ENCODE assay signal across 28 mouse cellular contexts in genomic region chr11:103230626-103231025, GRCm38 (mm10). TPM values are rescaled to one million over a fixed set of nuclear protein-coding genes. Genes with fewer than 3 reads are reported as not detected.
DNase-seq lines count a peak whose midpoint lies in the region; ATAC-seq and TF ChIP-seq lines count a peak whose summit lies in the region.
"Had no signal": no experiment of that assay in that cellular context is flagged by ENCODE, and none has a peak within 500 bp of the region (broad histone marks: within the 10 kb centered on the region; RNA-seq: fewer than 3 reads in every experiment).

No protein-coding gene starts in this region.

- no peak for ATAC-seq in midbrain, embryonic 13.5 days
- ATAC-seq: CD4-positive, CD25-positive, alpha-beta regulatory T cell, adult 4 months; hindbrain, postnatal 0 days; intestine, embryonic 16.5 days; liver, embryonic 12.5 days had no signal

- H3K4me3 ChIP-seq in ES-Bruce4 (ENCODE audit: low read depth, low read length), result peak overlapping the region; percentile 31
- no peak overlapping the region for H3K4me3 ChIP-seq in gastrocnemius, adult 2 months
- H3K4me3 ChIP-seq in limb, embryonic 10.5 days, result no peak overlapping the region
- no peak overlapping the region for H3K4me3 ChIP-seq in midbrain, embryonic 13.5 days (replicated peaks)
- H3K4me3 ChIP-seq: limb, embryonic 12.5 days; liver, embryonic 12.5 days; neural tube, embryonic 15.5 days had no signal

- 84% methylated on average over 19 of the region's 19 CpGs for WGBS in limb, embryonic 10.5 days
- 86% methylated on average over 19 of the region's 19 CpGs for WGBS in midbrain, embryonic 13.5 days

- no peak overlapping the region for H3K9ac ChIP-seq in ES-Bruce4 (ENCODE audit: low read depth, poor library complexity, severe bottlenecking)
- no peak overlapping the region for H3K9ac ChIP-seq in midbrain, embryonic 13.5 days (replicated peaks)
- H3K9ac ChIP-seq: limb, embryonic 12.5 days; liver, embryonic 12.5 days; neural tube, embryonic 15.5 days had no signal

- DNase-seq in heart, adult 18-20 months, result peak; percentile 47 to 64
- DNase-seq in heart, adult 8-10 months (ENCODE audit: low spot score), result no peak
- peak; percentile 78 for DNase-seq in gastrocnemius, adult 2 months
- no peak for DNase-seq in limb, embryonic 10.5 days (ENCODE audit: low spot score)
- no peak for DNase-seq in ovary, adult 18-20 months (ENCODE audit: low spot score)
- DNase-seq: adrenal gland, postnatal 36 days; cerebellum, adult 11 months; cerebellum, adult 9-11 months; kidney, postnatal 36 days; layer of hippocampus, postnatal 36 days; lung, adult 18-20 months; lung, postnatal 10 days; thymus, postnatal 14 days had no signal

- H3K27me3 ChIP-seq in ES-Bruce4 (ENCODE audit: control insufficient read depth, insufficient read depth, low read length, poor library complexity, severe bottlenecking), result no peaks in the 10 kb centered on the region
- H3K27me3 ChIP-seq in limb, embryonic 10.5 days (ENCODE audit: low read depth, poor library complexity, severe bottlenecking), result no peaks in the 10 kb centered on the region
- H3K27me3 ChIP-seq in midbrain, embryonic 13.5 days, result no peaks in the 10 kb centered on the region
- H3K27me3 ChIP-seq: limb, embryonic 12.5 days; liver, embryonic 12.5 days; neural tube, embryonic 15.5 days had no signal

- no peak overlapping the region for H3K27ac ChIP-seq in ES-Bruce4 (ENCODE audit: insufficient read depth, low read length)
- peak overlapping the region; percentile 58 for H3K27ac ChIP-seq in gastrocnemius, adult 2 months
- H3K27ac ChIP-seq in limb, embryonic 10.5 days, result peak overlapping the region; percentile 34; the same call in 1 of the 2 replicates
- H3K27ac ChIP-seq in midbrain, embryonic 13.5 days, result no peak overlapping the region
- H3K27ac ChIP-seq: hindbrain, postnatal 0 days; limb, embryonic 12.5 days; liver, embryonic 12.5 days; neural tube, embryonic 15.5 days had no signal

- no peak overlapping the region for H3K4me2 ChIP-seq in midbrain, embryonic 13.5 days (replicated peaks)
- H3K4me2 ChIP-seq: limb, embryonic 12.5 days; liver, embryonic 12.5 days; midbrain, embryonic 11.5 days; neural tube, embryonic 15.5 days had no signal

- no peaks in the 10 kb centered on the region for H3K4me1 ChIP-seq in ES-Bruce4 (ENCODE audit: control insufficient read depth, insufficient read depth, low read length)
- peaks cover 9% of the 10 kb centered on the region for H3K4me1 ChIP-seq in limb, embryonic 10.5 days
- H3K4me1 ChIP-seq in midbrain, embryonic 13.5 days (replicated peaks), result no peaks in the 10 kb centered on the region
- H3K4me1 ChIP-seq: liver, embryonic 12.5 days; neural tube, embryonic 15.5 days had no signal

- intact Hi-C loops in gastrocnemius, adult 2 months (cut with DNase I), result loop anchor here (5.0 kb wide), 1 partner anchor 37 kb away; the partner anchor contains the start of gene Map3k14

- TF ChIP-seq EP300 in ES-Bruce4 (IDR thresholded peaks at IDR 0.05; ENCODE audit: insufficient read depth, low read depth, low read length), result no peak

- no peaks in the 10 kb centered on the region for H3K36me3 ChIP-seq in ES-Bruce4 (ENCODE audit: control insufficient read depth, insufficient read depth, low read length, poor library complexity, severe bottlenecking)
- H3K36me3 ChIP-seq in limb, embryonic 10.5 days, result peaks cover 46% of the 10 kb centered on the region
- peaks cover 54% of the 10 kb centered on the region for H3K36me3 ChIP-seq in midbrain, embryonic 13.5 days

- TF ChIP-seq CTCF in ES-Bruce4 (IDR thresholded peaks at IDR 0.05; ENCODE audit: low read depth, low read length), result no peak
- no peak for TF ChIP-seq CTCF in gastrocnemius, adult 2 months (IDR thresholded peaks at IDR 0.05)

- H3K9me3 ChIP-seq in ES-Bruce4 (replicated peaks; ENCODE audit: control insufficient read depth, insufficient read depth, low read length, poor library complexity, severe bottlenecking), result no peaks in the 10 kb centered on the region
- no peaks in the 10 kb centered on the region for H3K9me3 ChIP-seq in limb, embryonic 10.5 days (replicated peaks)
- no peaks in the 10 kb centered on the region for H3K9me3 ChIP-seq in midbrain, embryonic 13.5 days
- H3K9me3 ChIP-seq: limb, embryonic 12.5 days; liver, embryonic 12.5 days; neural tube, embryonic 15.5 days had no signal

- TF ChIP-seq POLR2A in ES-Bruce4 (IDR thresholded peaks at IDR 0.05; ENCODE audit: insufficient read depth, low read length), result no peak

RNA-seq across cellular contexts. Expression of gene Spata32, which starts 12.4 kb away (rescaled TPM):
- not detected for total RNA-seq in heart, adult 18-20 months (2021)
- total RNA-seq in heart, adult 8-10 months (2022), result not detected
- not detected in 2 replicates for polyA plus RNA-seq in ES-Bruce4 (2011; ENCODE audit: insufficient read depth, insufficient read length, low read depth, missing spikeins)
- not detected for total RNA-seq in gastrocnemius, adult 2 months (2021)
- not detected in 2 replicates for polyA plus RNA-seq in limb, embryonic 10.5 days (2016; fragmentation: Nextera tagmentation; extraction: Ambion mirVana)
- 0.43 and 0.48 TPM in 2 replicates for polyA plus RNA-seq in midbrain, embryonic 13.5 days (2015; fragmentation: Nextera tagmentation; extraction: Ambion mirVana)
- total RNA-seq: adrenal gland, postnatal 36 days; gastrocnemius, postnatal 4 days had no signal
- polyA plus RNA-seq: CD4-positive, CD25-positive, alpha-beta regulatory T cell, adult 4 months; embryonic facial prominence, embryonic 11.5 days; forebrain, embryonic 11.5 days; heart, embryonic 14.5 days; hindbrain, embryonic 11.5 days; intestine, embryonic 16.5 days; kidney, embryonic 14.5 days; limb, embryonic 12.5 days; liver, embryonic 12.5 days; midbrain, embryonic 11.5 days had no signal

RNA-seq across cellular contexts. Expression of gene 1700023F06Rik, which starts 22.3 kb away (rescaled TPM):
- total RNA-seq in heart, adult 18-20 months (2021), result not detected
- not detected for total RNA-seq in heart, adult 8-10 months (2022)
- polyA plus RNA-seq in ES-Bruce4 (2011; ENCODE audit: insufficient read depth, insufficient read length, low read depth, missing spikeins), result 2.0 and 2.2 TPM in 2 replicates
- total RNA-seq in gastrocnemius, adult 2 months (2021), result not detected
- polyA plus RNA-seq in limb, embryonic 10.5 days (2016; fragmentation: Nextera tagmentation; extraction: Ambion mirVana), result 0.29 and 0.30 TPM in 2 replicates
- 0.70 and 0.71 TPM in 2 replicates for polyA plus RNA-seq in midbrain, embryonic 13.5 days (2015; fragmentation: Nextera tagmentation; extraction: Ambion mirVana)
- total RNA-seq: adrenal gland, postnatal 36 days; gastrocnemius, postnatal 4 days; hindbrain, postnatal 0 days had no signal
- polyA plus RNA-seq: CD4-positive, CD25-positive, alpha-beta regulatory T cell, adult 4 months had no signal

RNA-seq across cellular contexts. Expression of gene Map3k14, which starts 36.6 kb away (rescaled TPM):
- 1 to 10 TPM; 2.5 to 3.0 TPM for total RNA-seq in heart, adult 18-20 months (2021)
- total RNA-seq in heart, adult 8-10 months (2022), result 1 to 10 TPM; 2.7 to 3.9 (median 3.6) TPM
- 2.2 and 3.3 TPM in 2 replicates for polyA plus RNA-seq in ES-Bruce4 (2011; ENCODE audit: insufficient read depth, insufficient read length, low read depth, missing spikeins)
- total RNA-seq in gastrocnemius, adult 2 months (2021), result 1 to 10 TPM; 4.1 to 4.2 TPM
- polyA plus RNA-seq in limb, embryonic 10.5 days (2016; fragmentation: Nextera tagmentation; extraction: Ambion mirVana), result 2.8 TPM in 2 replicates
- 3.6 and 5.0 TPM in 2 replicates for polyA plus RNA-seq in midbrain, embryonic 13.5 days (2015; fragmentation: Nextera tagmentation; extraction: Ambion mirVana)

RNA-seq across cellular contexts. Expression of gene Fmnl1, which starts 59.7 kb away (rescaled TPM):
- total RNA-seq in heart, adult 18-20 months (2021), result 10 to 100 TPM; 18.1 to 20.2 TPM
- 10 to 100 TPM in 3 of 4 experiments, 1 to 10 TPM in 1; 9.3 to 20.1 (median 13.2) TPM for total RNA-seq in heart, adult 8-10 months (2022)
- polyA plus RNA-seq in ES-Bruce4 (2011; ENCODE audit: insufficient read depth, insufficient read length, low read depth, missing spikeins), result 1.7 and 4.9 TPM in 2 replicates
- 1 to 10 TPM; 4.2 to 5.7 TPM for total RNA-seq in gastrocnemius, adult 2 months (2021)
- polyA plus RNA-seq in limb, embryonic 10.5 days (2016; fragmentation: Nextera tagmentation; extraction: Ambion mirVana), result 0.49 and 0.73 TPM in 2 replicates
- polyA plus RNA-seq in midbrain, embryonic 13.5 days (2015; fragmentation: Nextera tagmentation; extraction: Ambion mirVana), result 1.7 and 3.7 TPM in 2 replicates

Comparison
In these comparisons a context has a peak if more than half of its experiments do, and no peak if none do; other contexts are left out.
1. DNase-seq: peak in heart, adult 18-20 months (2 of 2) and gastrocnemius, adult 2 months (single experiment); none in heart, adult 8-10 months (single experiment), limb, embryonic 10.5 days (single experiment) and ovary, adult 18-20 months (single experiment).
2. H3K27ac ChIP-seq: peak in gastrocnemius, adult 2 months (single experiment) and limb, embryonic 10.5 days (single experiment); none in ES-Bruce4 (single experiment) and midbrain, embryonic 13.5 days (single experiment).